Mouse (Mus musculus): ENCODE data around the gene Dnah7b. TPM values are rescaled to one million over a fixed set of nuclear protein-coding genes. Genes with fewer than 3 reads are reported as not detected.
"Not testable (repeated sequence)": the region's sequence is repeated elsewhere in the genome, so short reads cannot be mapped to it uniquely, and the experiment has no call there.

The Dnah7b gene
- total RNA-seq, 2 experiments from 2014 or later: 1.6 to 1.9 TPM

- not testable (repeated sequence) for DNase-seq
These were observed 259.8 kb downstream of the Dnah7b start for GRCm38 (mm10) chr1:46325942-46326341.

GRCm38 (mm10) chr1:46345301-46345700, 279.2 kb downstream of the Dnah7b start:
- DNase-seq: not testable (repeated sequence)

- DNase-seq: not testable (repeated sequence)
These were observed 314.5 kb downstream of the Dnah7b start for GRCm38 (mm10) chr1:46380641-46381040.

DNA sequence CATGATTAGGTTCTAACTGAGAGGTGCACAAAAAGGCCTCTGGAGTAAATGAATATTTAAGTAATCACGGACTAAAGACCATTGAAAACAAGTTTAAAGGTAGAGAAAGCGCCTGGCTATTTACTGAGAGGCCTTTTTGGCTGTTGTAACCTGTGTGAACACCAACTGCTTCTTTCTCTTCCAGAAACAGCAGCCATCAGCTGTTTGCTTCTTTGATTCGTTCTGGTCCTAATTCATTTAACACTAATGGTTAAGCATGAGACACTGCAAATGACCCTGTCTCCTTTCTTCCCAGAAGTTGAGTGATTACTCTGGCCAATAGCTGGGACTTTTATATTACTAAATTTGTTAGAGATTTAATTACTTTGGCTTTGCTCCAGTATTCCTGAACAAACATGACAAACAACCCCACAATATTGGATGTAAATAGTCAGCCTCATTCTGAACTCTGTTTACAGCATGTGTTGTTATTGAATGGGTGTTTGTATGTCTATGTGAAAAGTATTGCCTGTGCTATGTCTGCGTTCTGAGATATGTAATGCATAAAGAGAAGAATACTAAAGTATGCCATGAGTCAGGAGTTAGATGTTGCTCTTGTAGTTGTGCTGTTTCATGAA, 328.7 kb downstream of the Dnah7b start:
- DNase-seq: not testable (repeated sequence)

DNA sequence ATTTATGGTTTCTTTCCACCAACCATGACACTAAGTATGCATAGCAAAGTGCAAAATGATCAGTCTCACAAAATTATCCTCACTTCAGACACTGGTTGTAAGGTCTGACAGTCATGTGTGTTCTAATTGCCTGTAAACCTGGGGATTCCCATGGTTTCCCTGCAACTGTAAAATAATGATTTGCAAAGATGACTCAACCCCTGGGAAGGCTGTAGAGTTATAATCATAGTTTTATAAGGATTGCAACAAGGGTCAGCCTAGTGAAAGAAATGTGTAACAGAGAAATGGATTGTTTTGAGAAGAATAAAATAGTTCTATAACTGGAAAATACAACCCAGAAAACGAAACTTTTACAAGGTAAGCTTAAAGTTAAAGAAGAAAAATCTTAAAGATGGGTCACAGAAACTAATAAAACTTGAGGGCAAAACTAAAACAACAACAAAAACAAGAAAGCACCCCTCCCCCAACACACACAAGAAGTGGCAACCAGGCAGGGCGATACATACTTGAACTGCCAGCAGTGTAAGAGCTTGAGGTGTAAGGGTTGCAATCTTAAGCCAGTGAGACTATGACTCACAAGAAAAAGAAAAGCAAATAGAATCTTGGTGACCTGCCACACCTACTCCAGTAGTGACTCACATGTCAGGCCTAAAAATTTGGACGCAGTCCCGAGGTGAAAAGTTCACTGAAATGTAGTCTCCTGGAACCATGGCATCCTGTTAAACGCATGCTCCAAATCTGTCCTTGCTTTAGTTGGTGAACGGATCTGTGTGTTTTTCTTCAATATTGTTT, 342.4 kb downstream of the Dnah7b start:
- DNase-seq: no peak

DNA sequence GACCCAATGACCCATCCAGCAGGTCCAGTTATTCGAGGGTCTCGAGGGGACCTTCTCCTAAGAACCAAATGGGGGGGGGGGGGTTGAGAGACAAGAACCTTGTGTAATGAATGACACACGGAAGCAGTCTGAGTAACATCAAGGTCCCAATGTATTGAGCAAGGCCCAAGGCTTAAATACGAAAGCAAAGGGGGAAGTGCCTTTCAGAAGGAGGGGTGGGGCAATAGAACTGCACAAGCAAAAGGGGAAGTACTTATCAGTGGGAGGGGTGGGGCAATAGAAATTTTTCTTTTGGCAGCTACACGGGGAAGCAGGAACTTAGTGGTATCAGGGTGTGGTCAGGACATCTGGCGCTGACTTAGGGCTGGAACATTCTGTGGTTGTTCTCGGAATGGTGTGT, 348.7 kb downstream of the Dnah7b start:
- not testable (repeated sequence) for DNase-seq

DNA sequence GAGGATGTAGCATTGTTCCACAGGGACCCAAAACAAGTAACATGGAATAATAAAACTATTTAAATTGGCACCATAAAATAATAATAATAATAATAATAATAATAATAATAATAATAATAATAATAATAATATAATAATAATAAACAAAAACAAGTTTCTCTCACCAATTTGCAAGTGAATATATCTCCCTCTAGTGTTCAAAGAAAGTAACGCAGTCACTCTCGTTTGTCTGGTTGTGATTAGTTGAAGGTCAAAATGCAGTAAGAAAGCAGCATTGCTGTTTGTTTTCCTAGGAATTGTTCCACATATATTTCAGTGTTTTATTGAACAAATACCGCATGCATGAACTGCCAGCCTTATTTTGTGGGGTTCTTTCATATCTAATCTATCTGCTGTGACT, 350.8 kb downstream of the Dnah7b start:
- DNase-seq: not testable (repeated sequence)

DNA sequence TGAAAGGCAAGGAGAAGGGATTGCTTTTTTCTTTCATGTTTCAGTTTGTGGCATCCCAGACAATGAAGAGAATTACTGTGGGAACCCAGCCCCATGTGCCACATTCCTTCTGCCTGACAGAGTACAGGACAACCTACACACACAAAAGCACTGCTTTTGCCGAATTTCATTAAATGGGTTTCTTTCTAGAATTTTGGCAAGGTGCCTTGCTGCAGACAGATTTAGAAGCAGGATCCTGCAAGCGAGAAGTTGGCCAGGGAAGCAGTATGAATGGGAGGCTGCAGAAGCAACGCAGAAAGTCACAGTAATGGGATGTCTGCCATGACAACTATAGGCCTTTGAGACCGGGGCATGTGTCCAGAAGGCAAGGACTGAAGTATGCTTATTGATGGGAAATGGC, 352.9 kb downstream of the Dnah7b start:
- DNase-seq: not testable (repeated sequence)

Other genes with a start within 250 kb of the Dnah7b start
- gene Gm5269, start 176.0 kb upstream of the Dnah7b start, total RNA-seq (2021): not detected
- 1 to 10 TPM; 6.9 to 9.4 TPM for gene Slc40a1, start 139.8 kb upstream of the Dnah7b start, total RNA-seq (2021)